Mouse (Mus musculus): ENCODE data around the gene Etl4.

DNA sequence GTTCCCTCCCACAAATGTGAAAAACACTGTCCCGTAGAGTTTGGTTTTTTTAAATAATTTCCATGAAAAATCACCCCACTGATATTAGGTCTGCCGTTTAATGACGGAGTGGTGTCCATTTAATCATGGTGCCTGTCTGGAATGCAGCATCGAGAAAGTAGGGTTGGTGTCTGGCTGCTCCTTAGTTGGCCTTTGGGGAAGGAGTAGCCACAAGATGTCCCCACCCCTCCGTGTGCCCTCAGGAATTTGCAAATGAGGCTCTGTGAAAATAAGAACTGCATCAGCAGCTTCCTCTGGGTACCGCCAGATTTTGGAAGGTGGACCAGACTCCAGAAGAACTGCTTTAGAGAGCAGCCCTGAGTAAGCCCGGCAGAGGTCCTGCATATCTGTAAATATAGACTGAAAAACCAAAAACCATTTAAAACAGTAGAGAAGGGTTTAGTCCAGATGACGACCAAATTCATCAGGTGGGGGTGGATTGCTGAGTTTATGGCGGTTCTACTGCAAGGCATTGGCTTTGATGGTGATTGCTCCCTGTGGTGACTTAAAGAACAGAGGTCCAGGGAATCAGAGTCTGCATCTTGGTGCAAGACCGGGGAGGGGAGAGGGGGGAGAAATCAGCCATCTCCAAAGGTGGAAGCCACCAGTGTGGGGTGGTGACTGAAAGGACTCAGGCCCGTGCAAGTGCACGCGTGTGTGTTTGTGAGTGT lies 762.1 kb downstream of the Etl4 start:
- TF ChIP-seq CTCF (IDR thresholded peaks at IDR 0.05): no peak
- no peak for TF ChIP-seq EP300 (IDR thresholded peaks at IDR 0.05)

Measured in lung, postnatal 0 days (tissue).